Mouse (Mus musculus): ENCODE data around the gene Setd1b.

Gene Setd1b

DNA sequence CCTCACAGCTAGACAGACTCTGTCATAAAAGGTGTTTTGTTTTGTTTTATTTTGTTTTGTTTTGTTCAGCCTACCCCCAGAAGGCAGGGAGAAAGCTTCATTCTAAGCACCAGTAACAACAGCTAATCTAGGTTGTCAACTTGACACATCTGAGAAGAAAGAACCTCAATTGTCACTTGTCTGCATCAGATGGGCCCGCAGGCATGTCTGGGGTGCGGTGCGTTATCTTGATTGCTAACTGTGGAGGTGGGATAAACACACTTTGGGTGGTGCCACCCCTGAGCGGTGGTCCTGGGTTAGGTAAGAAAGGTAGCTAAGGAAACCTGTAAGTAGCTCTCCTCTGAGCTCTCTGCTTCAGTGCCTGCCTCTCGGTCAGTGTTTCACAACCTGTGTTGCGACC, 15.0 kb upstream of the Setd1b start:
- no peak for DNase-seq (ENCODE audit: low read depth, low spot score)

DNA sequence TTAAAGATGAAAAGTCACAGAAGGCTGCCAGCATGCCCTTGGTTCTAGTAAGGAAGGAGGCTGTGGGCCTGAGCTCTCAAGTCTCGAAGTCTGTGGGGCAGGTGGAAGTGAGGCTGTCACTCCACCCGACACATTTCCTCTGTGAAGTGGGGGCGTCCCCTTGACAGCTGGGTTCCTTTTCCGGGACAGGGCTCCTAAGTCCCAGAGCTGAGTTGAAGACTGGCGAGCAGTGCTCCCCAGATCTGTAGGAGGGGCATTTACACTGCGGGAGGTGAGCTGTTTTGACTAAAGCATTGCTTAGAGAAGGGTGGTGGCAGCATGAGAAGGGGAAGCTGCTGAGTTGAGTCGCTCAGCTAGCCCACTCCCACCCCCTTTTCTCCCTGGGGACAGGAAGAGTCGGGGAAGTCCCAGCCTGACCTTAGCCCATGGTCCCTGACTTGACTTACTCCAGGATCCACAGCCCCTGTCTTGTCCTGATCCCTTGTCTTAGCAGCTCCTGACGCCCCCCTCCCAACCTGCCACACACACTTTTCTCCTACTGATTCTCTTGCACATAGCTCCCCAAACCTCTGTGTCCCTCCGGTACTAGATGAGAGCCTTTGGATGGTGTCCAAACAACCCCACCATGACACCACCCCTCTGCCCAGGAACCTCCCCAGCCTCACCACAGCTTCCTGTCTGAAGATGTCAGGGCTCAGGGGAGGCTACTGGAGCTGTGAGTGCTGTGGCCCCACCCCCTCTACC, 13.4 kb upstream of the Setd1b start:
- DNase-seq (ENCODE audit: low read depth, low spot score), result no peak

DNA sequence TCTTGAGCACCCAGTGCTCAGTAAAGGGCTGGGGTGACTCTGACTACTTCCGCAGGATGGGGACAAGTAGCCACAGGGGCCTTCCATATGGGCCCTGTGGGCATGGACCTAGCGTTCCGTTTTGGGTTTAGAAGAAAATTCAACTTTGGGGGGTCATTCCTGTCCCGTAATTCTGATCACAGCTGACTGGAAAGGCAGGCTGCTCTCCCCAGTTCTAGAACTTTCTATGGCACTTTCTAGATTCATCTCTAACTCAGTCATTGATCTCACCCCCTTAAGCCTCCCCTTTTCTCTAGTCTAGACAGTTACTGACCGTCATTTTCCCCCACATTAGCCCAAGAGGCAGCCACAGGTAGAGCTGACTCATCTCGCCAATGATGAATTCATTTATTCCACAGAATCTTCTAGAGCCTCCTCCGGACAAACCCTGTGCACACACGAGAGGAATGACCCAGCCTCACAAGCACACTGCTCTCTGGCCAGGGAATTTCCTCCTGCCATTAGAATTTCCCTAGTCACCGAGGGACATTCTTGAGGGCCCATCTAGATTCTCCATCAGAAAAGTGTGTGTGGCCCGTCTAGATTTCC, 12.7 kb upstream of the Setd1b start:
- DNase-seq (ENCODE audit: low read depth, low spot score), result no peak

DNA sequence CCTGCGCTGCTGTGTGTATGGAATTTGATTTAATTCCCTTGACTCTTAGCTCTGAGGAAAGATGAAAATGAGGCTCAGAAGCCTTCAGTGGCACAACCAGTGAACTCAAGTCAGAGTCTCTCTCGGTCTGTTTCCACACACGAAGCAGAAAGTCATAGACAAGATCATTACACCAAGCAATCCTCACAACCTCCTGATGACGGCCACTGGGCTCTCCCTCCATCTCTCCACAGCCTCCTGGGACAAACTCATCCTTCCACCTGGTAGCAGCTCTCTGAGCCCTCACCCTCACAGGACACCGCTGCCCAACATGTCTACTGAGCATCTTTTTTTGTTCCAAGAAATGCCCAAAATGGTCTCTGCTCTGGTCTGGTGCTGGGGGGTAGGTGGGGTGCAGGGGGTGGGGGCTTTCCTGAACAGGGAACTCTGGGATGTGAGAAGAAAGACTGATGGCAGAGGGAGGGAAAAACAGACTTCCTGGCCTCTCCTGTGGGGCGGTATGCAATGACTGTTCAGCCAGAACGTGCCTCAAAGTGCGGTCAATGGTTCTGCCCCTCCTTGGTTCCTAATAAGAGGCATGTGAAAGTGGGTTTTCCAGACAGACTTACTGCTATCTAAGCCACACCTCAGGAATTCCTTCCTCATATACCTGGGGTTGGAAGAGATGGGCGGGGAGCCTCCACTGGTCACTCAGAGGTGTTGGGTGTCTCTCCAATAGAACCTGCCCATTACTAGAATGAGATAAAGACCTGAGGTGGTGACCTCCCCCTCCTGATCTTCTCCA, 11.8 kb upstream of the Setd1b start:
- DNase-seq (ENCODE audit: low read depth, low spot score), result no peak

DNA sequence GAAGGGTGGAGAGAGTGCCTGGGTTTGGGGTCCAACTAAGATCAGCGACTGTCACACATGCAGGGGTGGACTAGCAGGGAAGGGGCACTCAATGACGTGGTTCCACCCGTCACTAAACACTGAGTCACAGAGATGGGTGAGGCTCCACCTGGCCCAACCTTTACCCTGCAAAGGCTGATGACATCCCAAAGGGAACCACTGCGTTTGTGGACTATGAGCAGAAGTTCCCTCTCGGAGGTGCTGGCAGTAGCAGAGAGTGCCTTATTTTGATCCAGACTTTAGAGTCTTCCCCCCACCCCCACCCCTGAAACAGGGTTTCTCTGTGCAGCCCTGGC, 11.2 kb upstream of the Setd1b start:
- no peak for DNase-seq (ENCODE audit: low read depth, low spot score)

DNA sequence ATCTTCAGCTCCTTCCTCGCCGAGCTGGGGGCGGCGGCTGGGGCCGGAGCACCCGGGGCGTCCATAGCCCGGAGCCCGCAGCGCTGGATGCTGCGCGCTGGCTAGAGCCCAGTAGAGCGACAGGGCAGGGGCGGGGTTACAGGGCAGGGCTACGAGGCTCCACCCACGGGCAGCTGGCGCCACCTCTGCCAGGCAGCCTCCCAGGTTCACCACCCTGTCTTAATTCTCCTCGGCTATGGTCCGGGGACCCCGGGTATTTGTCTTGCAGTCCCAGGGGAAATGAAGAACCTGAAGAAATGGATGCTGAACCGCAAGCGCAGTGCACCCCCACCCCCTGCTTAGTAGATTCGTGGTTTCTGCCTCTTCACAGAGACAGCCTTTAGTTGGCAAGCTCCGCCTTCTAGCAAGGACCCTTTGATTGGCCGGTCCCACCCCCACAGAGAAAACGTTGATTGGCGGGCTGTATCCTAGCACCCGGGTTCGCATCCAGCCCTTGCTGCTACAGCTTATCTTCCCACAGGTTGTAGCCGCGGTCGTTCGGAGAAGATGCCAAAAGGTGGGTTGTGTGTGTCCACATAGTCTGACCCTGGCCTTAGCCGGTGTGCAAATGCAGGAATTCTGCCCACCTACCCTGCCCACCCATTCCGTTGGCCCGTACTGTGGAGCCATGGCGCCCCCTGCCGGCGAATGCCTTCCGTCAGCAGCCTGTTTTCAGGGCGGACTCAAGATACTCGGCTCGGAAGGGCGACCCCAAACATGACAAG, 9.5 kb upstream of the Setd1b start, which contains the start of gene Rhof:
TSS of gene Rhof (minus strand) at position 385 of the 764 bp plus-strand sequence.
- peak; percentile 71 for DNase-seq (ENCODE audit: low read depth, low spot score)

DNA sequence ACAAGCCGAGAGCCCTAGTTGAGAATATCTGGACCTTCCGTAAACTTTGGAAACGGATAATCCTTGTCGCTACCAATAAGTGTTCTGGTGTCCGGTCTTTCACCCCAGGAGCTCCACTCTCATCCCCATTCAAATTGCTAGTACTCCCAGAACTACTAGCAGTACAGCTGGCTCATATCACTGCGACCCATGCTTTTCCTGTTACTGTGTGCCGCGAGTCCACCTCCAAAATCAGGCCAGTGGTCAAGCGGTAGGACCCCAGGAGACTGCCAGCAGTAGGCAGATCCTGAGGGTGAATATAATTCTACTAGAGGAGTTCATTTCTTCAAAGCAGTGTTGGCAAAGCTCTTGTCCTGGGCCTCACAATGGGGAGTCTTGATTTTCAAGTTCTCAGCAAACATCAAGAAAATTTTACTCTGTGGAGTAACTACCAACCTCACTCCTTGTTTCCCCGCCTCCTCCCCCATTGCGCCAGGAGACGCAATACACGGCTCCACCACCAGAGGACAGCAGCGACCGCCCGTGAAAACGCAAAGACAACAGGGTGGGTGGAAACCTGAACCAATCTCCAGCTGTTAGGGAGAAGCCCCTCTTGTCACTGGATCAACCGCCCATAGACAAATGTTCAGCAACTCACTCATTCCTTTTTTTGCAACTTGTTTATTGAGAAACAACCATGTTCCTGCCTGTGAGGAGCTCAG, 8.8 kb upstream of the Setd1b start:
- peak; percentile 91 for DNase-seq (ENCODE audit: low read depth, low spot score)

DNA sequence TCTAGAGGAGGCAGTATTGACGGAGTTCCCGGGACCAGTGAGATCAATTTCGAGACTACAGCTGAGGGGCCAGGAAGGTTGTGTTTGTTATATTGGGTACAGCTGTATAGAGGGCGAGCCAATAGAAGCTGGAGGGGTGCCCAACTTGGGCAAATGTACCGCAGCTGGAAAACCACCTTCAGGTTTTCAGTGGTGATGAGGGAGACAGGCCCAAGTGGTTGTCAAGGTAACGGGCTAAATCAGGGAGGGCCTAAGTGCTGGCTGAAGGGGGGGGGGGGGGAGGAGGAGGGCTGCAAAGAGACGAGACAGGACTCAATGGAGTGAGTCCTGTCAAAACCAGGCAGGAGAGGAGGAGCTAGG, 8.2 kb upstream of the Setd1b start:
- DNase-seq (ENCODE audit: low read depth, low spot score), result no peak

DNA sequence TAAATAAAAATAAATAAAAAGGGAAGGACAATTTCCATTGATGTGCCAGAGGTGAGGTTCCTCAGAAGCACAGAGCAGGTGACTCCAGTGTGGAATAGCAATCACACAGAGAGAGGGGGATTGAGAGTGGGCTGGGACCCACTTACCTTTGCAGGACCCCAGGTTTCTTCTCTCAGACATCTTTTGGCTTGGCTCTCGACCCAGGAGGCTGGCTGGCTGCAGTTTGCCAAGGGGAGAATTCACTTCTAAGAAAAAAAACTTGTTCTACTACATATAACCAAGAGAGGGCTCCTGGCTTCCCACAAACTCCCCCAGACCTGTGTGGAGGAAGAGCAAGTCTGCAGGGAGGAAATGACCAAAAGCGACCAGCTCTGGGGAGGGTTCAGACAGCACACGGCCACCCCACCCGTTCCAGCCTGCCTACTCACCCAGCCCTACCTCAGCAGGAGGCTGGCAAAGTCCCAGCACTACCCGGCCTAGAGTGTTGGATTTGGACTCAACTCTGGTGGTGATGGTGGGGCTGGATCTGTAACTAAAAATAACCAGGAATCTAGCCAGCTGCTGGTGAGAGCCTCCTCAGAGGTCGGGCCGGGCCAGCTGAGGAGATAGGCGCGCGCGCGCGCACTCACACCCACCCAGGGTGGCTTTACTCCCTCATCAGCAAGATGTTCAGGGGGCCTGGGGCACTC, 7.7 kb upstream of the Setd1b start:
- DNase-seq (ENCODE audit: low read depth, low spot score), result no peak

DNA sequence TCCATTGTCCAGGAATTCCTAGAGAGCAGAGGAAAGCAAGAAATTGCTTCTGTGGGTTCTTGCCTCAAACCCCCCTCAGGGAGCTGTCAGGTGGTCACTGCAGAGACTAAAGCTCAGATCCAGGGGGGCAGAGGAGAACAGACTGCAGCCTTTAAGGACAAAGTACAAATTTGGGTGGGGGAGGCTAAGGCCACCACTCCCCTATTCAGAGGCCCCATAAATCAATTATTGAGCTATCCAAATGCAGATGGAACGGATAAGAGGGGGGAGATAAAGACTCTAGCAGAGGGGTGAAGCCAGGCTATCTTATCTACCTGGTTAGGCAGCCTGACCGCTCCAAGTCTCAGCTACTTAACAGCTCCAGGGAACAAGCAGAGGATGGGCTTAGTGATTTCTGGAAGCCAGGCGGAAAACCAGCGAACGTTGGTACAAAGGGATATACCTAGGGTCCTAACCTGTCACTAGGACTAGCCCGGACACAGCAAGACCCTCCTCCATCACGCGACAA, 7.1 kb upstream of the Setd1b start:
- DNase-seq (ENCODE audit: low read depth, low spot score), result no peak

DNA sequence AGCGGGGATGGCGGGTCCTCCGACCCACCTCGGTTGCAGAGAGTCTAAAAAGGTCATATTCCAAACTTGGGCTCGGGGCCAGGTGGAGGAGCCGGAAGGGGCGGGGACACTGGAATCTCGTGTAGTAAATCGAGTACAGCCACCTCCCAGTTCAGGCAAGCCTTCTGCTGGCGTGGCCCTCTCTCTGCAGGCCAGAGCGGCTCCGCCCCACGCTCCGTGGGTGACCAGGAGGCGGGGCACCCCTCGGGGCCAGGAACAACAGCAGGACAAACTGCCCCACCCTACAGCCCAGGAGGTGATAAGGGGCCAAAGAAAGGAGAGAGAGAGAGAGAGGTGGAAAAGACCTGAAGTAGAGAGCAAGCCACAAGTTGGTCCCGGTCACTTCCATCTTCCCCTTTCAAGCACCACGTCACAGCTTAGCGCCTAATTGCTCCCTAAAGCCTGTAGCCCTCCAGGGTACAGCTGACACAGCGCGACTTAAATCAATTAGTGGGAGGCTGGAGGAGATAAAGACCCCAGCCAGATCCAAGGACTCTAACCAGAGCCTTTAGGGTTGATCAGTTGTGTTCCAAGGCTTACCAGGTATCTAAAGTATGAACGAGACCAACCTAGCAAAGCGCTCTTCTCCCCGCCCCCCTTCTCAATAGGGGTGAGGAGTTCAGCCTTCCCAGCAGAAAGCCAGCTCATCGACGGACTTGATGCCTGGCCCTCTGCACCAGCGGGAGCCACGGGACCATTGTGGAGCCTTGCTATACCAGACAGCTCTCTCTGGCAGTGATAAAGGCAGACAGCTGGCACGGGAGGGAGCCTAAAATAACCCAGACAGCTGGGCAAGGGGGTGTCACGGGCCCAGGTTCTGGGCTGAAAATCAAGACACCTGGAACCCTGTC, 6.3 kb upstream of the Setd1b start:
- peak; percentile 48 for DNase-seq (ENCODE audit: low read depth, low spot score)

DNA sequence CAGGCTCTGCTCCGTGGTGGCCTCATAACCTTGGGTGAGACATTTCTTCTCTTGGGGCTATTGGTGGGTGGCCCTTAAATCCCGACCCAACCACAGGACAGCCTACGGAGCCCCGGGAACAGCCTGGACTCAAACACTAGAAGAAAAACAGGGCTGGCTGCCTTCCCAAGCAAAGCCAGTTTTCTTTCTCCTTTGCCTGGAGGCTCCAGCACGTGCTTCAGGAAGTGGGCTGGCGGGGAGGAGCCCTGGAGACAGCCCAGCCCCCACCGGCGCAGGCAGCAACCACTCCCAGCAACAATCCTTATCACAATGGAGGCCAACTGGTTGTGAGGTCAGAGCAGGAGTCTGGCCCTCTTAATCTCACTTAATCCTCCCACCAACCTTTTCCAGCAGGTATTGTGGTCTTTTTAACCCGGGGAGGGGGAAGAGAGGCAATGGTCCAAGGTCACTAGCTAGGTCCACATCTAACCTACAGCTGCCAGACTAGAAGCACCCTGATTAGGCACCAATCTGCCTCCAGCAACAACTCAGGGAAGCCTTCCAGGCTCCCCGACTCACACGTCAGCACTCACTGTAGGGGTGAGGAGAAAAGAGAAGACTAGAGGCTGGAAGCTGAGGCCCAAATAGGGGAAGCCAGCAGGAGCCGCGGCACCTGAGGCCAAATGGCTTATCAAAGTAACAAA, 5.5 kb upstream of the Setd1b start:
- DNase-seq (ENCODE audit: low read depth, low spot score), result peak; percentile 66

DNA sequence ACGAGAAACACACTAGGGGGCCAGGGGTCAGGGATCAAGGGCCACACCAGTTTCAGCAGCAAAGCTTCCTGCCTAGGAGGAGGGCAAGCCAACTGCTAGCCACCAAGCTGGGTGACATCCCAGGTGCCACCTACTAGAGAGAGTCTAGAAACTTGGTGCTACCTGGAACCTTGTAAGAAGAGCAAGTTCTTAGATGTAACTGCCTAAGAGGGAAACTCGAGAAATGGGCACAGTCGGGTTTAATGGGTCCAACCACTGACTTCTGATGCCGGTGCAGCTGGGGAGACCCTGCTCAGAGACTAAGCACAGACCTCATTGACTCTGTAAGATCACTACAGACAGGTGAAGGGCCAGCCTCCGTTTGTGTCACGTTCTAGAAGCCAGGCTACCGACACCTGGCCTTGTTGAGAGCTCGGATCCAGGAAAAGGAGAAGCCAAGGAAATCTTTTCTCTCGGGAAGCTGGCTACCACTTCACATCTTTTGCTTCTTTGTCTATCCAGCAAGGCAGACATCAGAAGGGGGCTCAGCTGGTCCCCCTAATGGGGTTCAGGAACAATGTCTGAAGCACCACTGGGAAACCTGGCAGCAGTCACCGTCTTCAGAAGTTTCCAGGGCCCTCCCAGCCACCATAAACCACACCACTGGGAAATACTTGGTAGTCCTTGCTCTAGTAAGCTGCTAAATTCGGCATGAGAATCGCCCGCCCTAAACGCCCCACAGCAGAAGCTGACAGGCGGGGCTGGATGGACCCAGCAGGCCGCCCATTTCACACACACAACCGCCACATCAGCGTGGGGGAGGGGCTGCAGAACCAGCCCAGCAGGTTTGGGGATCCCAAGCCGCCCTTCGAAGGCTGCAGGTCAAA, 4.7 kb upstream of the Setd1b start:
- DNase-seq (ENCODE audit: low read depth, low spot score), result peak; percentile 73

DNA sequence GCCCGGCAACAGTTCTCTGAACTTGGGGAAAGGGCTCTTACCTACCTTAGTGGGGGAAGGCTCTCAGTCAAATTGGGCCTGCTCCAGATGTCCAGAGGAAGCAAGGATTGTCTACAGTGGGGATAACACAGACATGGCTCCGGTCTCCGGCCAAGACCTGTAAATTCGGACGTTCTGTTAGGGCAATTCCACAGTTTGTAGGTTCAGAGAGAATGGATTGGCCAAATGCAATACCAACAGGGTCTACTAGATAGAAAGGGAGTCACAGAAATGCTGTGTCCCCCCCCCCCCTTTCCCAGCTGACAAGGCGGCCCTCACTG, 4.1 kb upstream of the Setd1b start:
- no peak for DNase-seq (ENCODE audit: low read depth, low spot score)

DNA sequence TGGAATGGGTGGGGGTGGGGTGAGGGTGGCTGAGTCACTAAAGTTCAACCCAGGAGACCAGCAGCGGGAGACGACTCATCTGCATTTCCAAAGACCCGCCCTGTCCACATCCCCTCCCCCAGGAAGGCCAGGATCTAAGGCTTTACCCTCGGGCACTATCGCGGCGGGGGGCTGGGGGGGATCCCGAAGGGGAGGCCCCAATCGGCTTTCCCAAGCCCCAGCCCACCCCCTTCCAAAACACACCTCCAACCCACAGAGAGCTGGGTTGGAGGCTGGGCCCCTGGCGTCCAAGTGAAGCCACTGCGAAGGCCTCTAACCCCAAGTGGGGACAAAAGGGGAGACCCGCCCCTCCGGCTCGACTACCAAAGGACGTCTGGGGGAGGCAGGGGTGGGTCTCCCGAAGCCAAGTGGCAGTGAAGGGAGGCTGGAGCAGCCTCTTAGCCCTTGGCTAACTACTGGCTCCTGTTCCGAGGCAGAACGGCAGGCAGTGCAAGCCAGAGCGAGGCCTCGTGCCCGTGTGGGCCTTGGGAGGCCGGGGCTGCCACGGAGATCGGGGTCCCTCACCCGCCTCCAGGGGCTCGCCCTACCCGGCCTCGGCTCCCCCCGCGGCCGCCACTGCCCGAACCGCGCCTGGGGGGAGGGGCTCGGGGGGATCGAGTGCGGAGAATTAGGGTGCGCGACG, 3.6 kb upstream of the Setd1b start:
- DNase-seq (ENCODE audit: low read depth, low spot score), result peak; percentile 91

DNA sequence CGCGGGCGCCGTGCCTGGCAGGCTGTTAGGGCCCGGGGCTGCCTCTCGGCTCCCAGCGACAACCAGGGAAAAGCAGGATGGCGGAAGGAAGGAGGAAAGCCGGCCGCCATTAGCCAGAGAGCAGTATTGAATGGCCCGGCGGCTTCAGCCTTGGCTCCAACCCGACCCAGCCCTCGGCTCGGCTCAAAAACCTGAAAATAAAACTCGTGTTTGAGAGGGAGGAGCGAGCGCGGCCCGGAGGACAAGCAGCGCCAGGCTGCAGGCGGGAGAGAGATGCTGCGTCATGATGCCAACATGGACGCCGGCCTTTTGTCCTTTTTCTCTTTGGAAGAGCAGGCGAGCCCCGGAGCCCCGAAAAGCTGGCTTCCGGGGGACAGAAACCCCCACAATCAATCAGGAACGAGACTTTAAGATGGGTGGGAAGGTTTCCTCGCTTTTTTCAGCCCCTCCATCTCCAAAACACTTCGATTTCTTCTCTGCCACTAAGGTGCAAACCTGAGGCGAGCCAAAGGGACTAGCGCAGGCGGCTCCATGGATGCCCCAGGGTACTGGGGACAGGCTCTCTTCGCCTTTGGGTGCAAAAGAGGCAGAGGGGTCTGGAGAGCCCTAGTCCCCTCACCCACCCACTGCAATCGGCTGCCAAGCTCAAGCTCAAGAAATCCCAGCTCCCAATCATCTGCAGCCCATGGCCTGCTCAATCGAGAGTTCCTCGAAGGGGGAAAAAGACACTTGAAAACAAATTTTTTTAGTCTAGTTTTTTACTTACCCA, 2.9 kb upstream of the Setd1b start:
- peak; percentile 77 for DNase-seq (ENCODE audit: low read depth, low spot score)

Data from mesoderm, embryonic 11.5 days (tissue).